Mouse (Mus musculus) stomach, postnatal 0 days (tissue): ENCODE measurements at regions not wholly inside any gene's neighbourhood (a gene's known extent, or its start where the extent isn't known, plus 50 kb on each side); places are given as distances from the start of the nearest gene placed in this dataset.
"Not testable (repeated sequence)": the region's sequence is repeated elsewhere in the genome, so short reads cannot be mapped to it uniquely, and the experiment has no call there.

Experiments
- ATAC-seq: fragments of 200-750 bp; cut with Nextera tagmentation; 2 replicates; pipeline ENCODE4 v1.8.0; 2017; ENCODE audit not compliant: low FRiP score, low TSS enrichment
- DNase-seq: peaks from one replicate; pipeline ENCODE4 v3.0.0-alpha.2; 2016; ENCODE audit warnings: low spot score
- H3K27ac ChIP-seq: fragments of 300-500 bp; sonication (generic); replicated peaks from 2 replicates; pipeline ENCODE4 v1.5.1; 2014; ENCODE audit warnings: mild to moderate bottlenecking, control low read depth
- H3K27me3 ChIP-seq: fragments of 300-500 bp; sonication (generic); 2 replicates; pipeline ENCODE4 v1.6.1; 2014; ENCODE audit warnings: low read length; ENCODE audit not compliant: control insufficient read depth, insufficient read depth
- H3K36me3 ChIP-seq: fragments of 300-500 bp; sonication (generic); 2 replicates; pipeline ENCODE4 v1.6.1; 2014; ENCODE audit warnings: low read length, mixed read lengths; ENCODE audit not compliant: control insufficient read depth, insufficient read depth
- H3K4me1 ChIP-seq: fragments of 300-500 bp; sonication (generic); replicated peaks from 2 replicates; pipeline ENCODE4 v1.6.1; 2014; ENCODE audit warnings: antibody characterized with exemption; ENCODE audit not compliant: control insufficient read depth, insufficient read depth
- H3K4me2 ChIP-seq: fragments of 300-500 bp; sonication (generic); replicated peaks from 2 replicates; pipeline ENCODE4 v1.6.1; 2014; ENCODE audit warnings: low read depth, mild to moderate bottlenecking, control low read depth, moderate library complexity
- H3K4me3 ChIP-seq: fragments of 300-500 bp; sonication (generic); 2 replicates; pipeline ENCODE4 v1.5.1; 2014; ENCODE audit warnings: low read depth, low read length, control low read depth
- H3K9ac ChIP-seq: fragments of 300-500 bp; sonication (generic); 2 replicates; pipeline ENCODE4 v1.6.1; 2014; ENCODE audit warnings: mild to moderate bottlenecking, low read length, control low read depth, mixed read lengths
- H3K9me3 ChIP-seq: fragments of 300-500 bp; sonication (generic); 2 replicates; pipeline ENCODE4 v1.6.1; 2016; ENCODE audit warnings: low read length; ENCODE audit not compliant: control insufficient read depth
- CTCF ChIP-seq: IDR thresholded peaks from 2 replicates; pipeline ENCODE4 v1.5.1; 2016; ENCODE audit warnings: antibody characterized with exemption, low read depth, mild to moderate bottlenecking, moderate library complexity
- EP300 ChIP-seq: optimal IDR thresholded peaks from 2 replicates; pipeline ENCODE3; 2016; ENCODE audit warnings: antibody characterized with exemption
- WGBS: fragments of 180-500 bp; shearing (Covaris S2); extraction: QIAGEN DNeasy Blood & Tissue Kit; methylation state at CpG from one replicate; pipeline ENCODE4 v1.1.7; 2014; 5-methylcytosine and 5-hydroxymethylcytosine counted together

DNA sequence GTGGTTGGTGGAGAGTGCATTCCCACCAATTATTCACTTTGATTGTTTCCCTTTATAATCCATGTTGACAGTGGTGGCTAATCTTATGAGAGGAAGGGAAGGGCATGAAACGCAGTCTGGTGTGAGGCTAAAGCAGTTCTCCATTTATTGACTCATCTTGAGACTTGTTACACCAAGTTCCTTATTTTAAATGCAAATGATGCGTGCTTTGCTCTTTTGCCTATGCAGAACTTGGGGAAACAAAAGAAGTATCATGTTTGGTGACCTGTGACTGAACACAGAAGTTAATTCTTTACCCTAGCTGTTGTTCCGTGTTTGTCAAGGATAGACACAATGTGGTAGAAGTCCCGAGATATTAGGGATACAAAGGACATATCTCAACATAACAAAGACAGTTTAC is 531.2 kb downstream of the Hace1 start:
- Histone ChIP-seq H3K36me3 (no peaks in the 10 kb centered on the region), H3K27ac (no peak overlapping the region), H3K9me3 (no peaks in the 10 kb centered on the region), H3K9ac (no peak overlapping the region), H3K4me3 (no peak overlapping the region), H3K4me2 (no peak overlapping the region), H3K4me1 (no peaks in the 10 kb centered on the region), H3K27me3 (no peaks in the 10 kb centered on the region)
- TF ChIP-seq EP300 (no peak), CTCF (no peak)
- DNase-seq: no peak
- no peak for ATAC-seq
- 56% methylated on average over 4 of the region's 4 CpGs for WGBS

DNA sequence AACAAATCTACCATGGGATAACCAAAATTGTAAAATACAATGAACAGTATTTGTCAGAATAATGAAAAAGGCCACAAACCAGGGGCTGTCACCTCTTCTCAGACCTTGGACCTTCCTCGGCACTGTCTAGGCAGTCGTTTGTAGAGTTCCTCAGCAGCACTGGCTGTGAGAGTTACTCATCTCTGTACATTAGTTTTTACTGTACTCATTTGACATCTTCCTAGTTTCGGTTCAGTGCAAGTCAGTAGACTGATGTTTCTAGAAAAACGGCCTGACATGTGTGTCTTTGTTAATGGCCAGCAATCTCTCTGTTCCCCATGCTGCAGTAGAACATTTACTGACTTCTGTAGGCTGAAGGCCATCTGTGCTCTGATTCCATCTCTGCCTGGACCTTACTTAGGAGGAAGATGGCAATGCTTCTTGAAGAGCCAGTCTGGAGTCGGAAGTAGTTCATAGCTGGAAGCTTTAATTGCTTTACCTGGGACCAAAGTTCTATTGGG is 537.1 kb downstream of the Hace1 start:
- H3K4me2 ChIP-seq: no peak overlapping the region
- ATAC-seq (no peak), DNase-seq (no peak)
- H3K27ac ChIP-seq: no peak overlapping the region
- WGBS: 87% methylated on average over 5 of the region's 5 CpGs
- H3K9ac ChIP-seq: no peak overlapping the region
- H3K4me1 ChIP-seq: no peaks in the 10 kb centered on the region
- H3K9me3 ChIP-seq: no peaks in the 10 kb centered on the region
- H3K36me3 ChIP-seq: no peaks in the 10 kb centered on the region
- H3K27me3 ChIP-seq: no peaks in the 10 kb centered on the region
- TF ChIP-seq EP300 (no peak), CTCF (no peak)
- no peak overlapping the region for H3K4me3 ChIP-seq

DNA sequence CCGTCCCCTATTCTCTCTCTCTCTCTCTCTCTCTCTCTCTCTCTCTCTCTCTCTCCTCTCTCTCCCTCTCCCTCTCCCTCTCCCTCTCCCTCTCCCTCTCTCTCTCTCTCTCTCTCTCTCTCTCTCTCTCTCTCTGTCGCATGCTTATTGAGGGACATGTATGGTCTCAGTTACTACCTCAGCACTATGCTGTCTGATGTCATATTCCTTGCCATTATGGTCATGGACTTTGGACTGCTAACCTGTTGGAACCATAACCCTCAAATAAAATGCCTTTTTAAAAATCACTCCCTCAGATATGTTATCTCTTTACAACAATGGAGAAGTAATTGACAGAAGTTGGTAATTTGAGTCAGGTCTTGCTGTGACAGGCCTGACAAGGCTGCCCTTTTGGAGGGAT is 544.8 kb downstream of the Hace1 start:
- 68% methylated on average over 2 of the region's 2 CpGs for WGBS
- H3K27ac ChIP-seq, H3K9ac ChIP-seq, H3K9me3 ChIP-seq, H3K36me3 ChIP-seq, DNase-seq, ATAC-seq, H3K4me1 ChIP-seq, H3K4me3 ChIP-seq, H3K27me3 ChIP-seq, H3K4me2 ChIP-seq: not testable (repeated sequence)

DNA sequence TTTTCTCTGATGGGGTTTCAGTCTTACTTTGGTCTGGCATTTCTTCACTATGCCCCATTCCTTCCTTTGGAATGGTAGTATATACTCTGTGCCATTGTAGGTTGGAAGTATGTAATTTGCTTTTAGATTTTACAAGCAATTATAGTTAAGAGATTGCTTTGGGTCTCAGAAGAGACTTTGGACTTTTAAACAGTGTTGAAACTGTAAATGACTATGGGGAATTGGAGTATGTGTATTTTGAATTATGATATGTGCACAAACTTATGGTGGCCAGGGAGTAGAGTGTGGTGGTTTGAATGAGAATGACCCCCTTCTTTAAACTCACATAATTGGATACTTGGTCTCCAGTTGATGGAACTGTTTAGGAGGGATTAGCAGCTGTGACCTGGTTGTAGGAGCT is 546.2 kb downstream of the Hace1 start:
- no peak for DNase-seq
- H3K9ac ChIP-seq: no peak overlapping the region
- H3K4me1 ChIP-seq: no peaks in the 10 kb centered on the region
- no peaks in the 10 kb centered on the region for H3K36me3 ChIP-seq
- H3K9me3 ChIP-seq: no peaks in the 10 kb centered on the region
- H3K27ac ChIP-seq: no peak overlapping the region
- H3K4me3 ChIP-seq: no peak overlapping the region
- ATAC-seq: no peak
- no peak for TF ChIP-seq CTCF
- TF ChIP-seq EP300: no peak
- H3K27me3 ChIP-seq: no peaks in the 10 kb centered on the region
- no peak overlapping the region for H3K4me2 ChIP-seq

DNA sequence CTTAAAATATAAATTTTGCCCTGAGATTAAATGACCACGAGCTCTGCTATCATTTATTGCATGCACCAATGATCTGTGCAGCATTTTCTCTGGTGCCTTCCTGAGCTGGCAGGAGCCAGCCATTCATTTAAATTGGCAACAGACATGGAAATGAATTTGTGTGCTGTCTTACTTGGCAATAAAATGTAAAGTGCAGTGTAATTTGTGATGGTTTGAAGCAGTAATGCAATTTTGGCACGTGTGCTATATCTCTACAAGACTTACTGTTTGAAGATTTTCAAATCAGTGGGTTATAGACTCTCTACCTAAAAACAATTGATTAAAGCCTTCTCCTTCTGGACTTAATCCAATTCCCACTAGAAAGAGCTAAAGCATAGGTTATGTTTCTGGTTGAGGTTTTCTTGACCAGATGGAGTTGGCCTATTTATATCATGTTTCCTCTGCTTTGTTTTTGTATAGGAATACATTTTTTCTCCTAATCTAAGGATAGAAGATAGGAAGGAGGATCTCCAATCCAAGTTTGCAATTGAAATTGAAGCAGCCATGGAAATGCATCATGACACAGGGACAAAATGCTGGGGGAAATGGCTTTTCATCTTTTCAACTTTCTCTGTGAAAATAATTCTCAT is 557.6 kb downstream of the Hace1 start:
- TF ChIP-seq CTCF: no peak
- H3K4me1 ChIP-seq: no peaks in the 10 kb centered on the region
- H3K9me3 ChIP-seq: no peaks in the 10 kb centered on the region
- ATAC-seq (no peak), DNase-seq (no peak)
- H3K27me3 ChIP-seq: no peaks in the 10 kb centered on the region
- 66% methylated on average over 2 of the region's 2 CpGs for WGBS
- no peak overlapping the region for H3K4me3 ChIP-seq
- no peak overlapping the region for H3K9ac ChIP-seq
- no peak overlapping the region for H3K27ac ChIP-seq
- H3K4me2 ChIP-seq: no peak overlapping the region
- H3K36me3 ChIP-seq: no peaks in the 10 kb centered on the region

DNA sequence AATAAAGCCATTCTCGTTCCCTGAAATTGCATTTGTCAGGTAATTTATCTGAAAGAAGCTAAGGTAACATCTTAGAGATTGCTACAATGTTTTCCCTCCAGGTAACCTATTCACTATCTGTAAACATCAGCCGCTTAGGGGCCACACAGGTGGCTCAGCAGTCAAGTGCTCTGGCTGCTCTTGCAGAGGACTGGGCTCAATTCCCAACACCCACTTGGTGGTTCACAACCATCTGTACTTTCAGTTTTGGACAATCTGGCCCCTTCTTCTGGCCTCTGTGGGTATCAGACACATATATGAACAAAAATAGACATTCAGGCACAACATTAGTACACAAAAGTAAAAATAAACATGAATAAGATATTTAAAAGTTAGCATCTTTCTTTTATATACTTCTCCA is 596.4 kb downstream of the Hace1 start:
- no peak overlapping the region for H3K27ac ChIP-seq
- DNase-seq (no peak), ATAC-seq (no peak)
- H3K9ac ChIP-seq: no peak overlapping the region
- H3K9me3 ChIP-seq: no peaks in the 10 kb centered on the region
- no peaks in the 10 kb centered on the region for H3K4me1 ChIP-seq
- H3K4me3 ChIP-seq: no peak overlapping the region
- H3K4me2 ChIP-seq: no peak overlapping the region
- H3K36me3 ChIP-seq: no peaks in the 10 kb centered on the region
- no peaks in the 10 kb centered on the region for H3K27me3 ChIP-seq
- TF ChIP-seq EP300 (no peak), CTCF (no peak)
- 31% methylated on average over 2 of the region's 2 CpGs for WGBS
